Mouse (Mus musculus) midbrain, embryonic 11.5 days (tissue): Measurements from ENCODE around the gene Eif4g3. TPM values are rescaled to one million over a fixed set of nuclear protein-coding genes. Genes with fewer than 3 reads are reported as not detected.

Experiments
- ATAC-seq: fragments of 200-750 bp; cut with Nextera tagmentation; 2 replicates; pipeline ENCODE4 v1.8.0; 2017; ENCODE audit warnings: moderate TSS enrichment, moderate library complexity; ENCODE audit not compliant: low FRiP score
- DNase-seq: peaks from one replicate; pipeline ENCODE4 v3.0.0; 2015; ENCODE audit warnings: low spot score; ENCODE audit errors: missing footprints
- H3K27ac ChIP-seq: fragments of 300-500 bp; sonication (generic); 2 replicates; pipeline ENCODE4 v1.5.1; 2014; ENCODE audit warnings: low read depth, low read length
- H3K27me3 ChIP-seq: fragments of 300-500 bp; sonication (generic); 2 replicates; pipeline ENCODE4 v1.6.1; 2014; ENCODE audit warnings: mild to moderate bottlenecking, low read length, moderate library complexity, mixed read lengths; ENCODE audit not compliant: control insufficient read depth, insufficient read depth
- H3K36me3 ChIP-seq: fragments of 300-500 bp; sonication (generic); 2 replicates; pipeline ENCODE4 v1.6.1; 2014; ENCODE audit warnings: mild to moderate bottlenecking, low read length, moderate library complexity, mixed read lengths; ENCODE audit not compliant: control insufficient read depth, insufficient read depth
- H3K4me1 ChIP-seq: fragments of 300-500 bp; sonication (generic); 2 replicates; pipeline ENCODE4 v1.6.1; 2014; ENCODE audit warnings: low read length; ENCODE audit not compliant: control insufficient read depth, insufficient read depth
- H3K4me2 ChIP-seq: fragments of 300-500 bp; sonication (generic); 2 replicates; pipeline ENCODE4 v1.6.1; 2014; ENCODE audit warnings: mild to moderate bottlenecking, moderate library complexity
- H3K4me3 ChIP-seq: fragments of 300-500 bp; sonication (generic); 2 replicates; pipeline ENCODE4 v1.5.1; 2014; ENCODE audit warnings: low read depth, low read length
- H3K9ac ChIP-seq: fragments of 300-500 bp; sonication (generic); 2 replicates; pipeline ENCODE4 v1.6.1; 2014; ENCODE audit warnings: low read length
- H3K9me3 ChIP-seq: fragments of 300-500 bp; sonication (generic); 2 replicates; pipeline ENCODE4 v1.6.1; 2016; ENCODE audit warnings: low read length; ENCODE audit not compliant: control insufficient read depth
- WGBS: fragments of 180-500 bp; shearing (Covaris S2); extraction: QIAGEN DNeasy Blood & Tissue Kit; methylation state at CpG from one replicate; pipeline ENCODE4 v1.1.7; 2014; 5-methylcytosine and 5-hydroxymethylcytosine counted together
- polyA plus RNA-seq: library from polyadenylated mRNA; unstranded; fragments of >200 nt; fragmentation: Nextera tagmentation; extraction: Ambion mirVana; gene quantifications from 2 replicates; pipeline ENCODE4 v1.2.1, GENCODE M21; 2014

Eif4g3 gene
- polyA plus RNA-seq, 1 experiment from 2014 or later: 41.9 TPM

- no peak for ATAC-seq
- WGBS: 91% methylated on average over 5 of the region's 5 CpGs
- H3K9me3 ChIP-seq: no peaks in the 10 kb centered on the region
- no peak overlapping the region for H3K4me2 ChIP-seq
- DNase-seq: no peak
- no peak overlapping the region for H3K9ac ChIP-seq
- H3K4me1 ChIP-seq: peaks cover 9% of the 10 kb centered on the region
- no peaks in the 10 kb centered on the region for H3K27me3 ChIP-seq
- peaks cover 20% of the 10 kb centered on the region for H3K36me3 ChIP-seq
- H3K4me3 ChIP-seq: no peak overlapping the region
- no peak overlapping the region for H3K27ac ChIP-seq
These were observed 229.6 kb downstream of the Eif4g3 start for GRCm38 (mm10) chr4:138222396-138222795.

GRCm38 (mm10) chr4:138223623-138224022, 230.8 kb downstream of the Eif4g3 start:
- WGBS: 93% methylated on average over 10 of the region's 10 CpGs
- Histone ChIP-seq H3K9me3 (no peaks in the 10 kb centered on the region), H3K4me3 (no peak overlapping the region), H3K4me1 (no peaks in the 10 kb centered on the region; the same call in 1 of the 2 replicates), H3K27me3 (no peaks in the 10 kb centered on the region), H3K27ac (no peak overlapping the region), H3K36me3 (peaks cover 31% of the 10 kb centered on the region), H3K4me2 (no peak overlapping the region), H3K9ac (no peak overlapping the region)
- ATAC-seq: no peak
- DNase-seq: no peak

- Histone ChIP-seq H3K36me3 (peaks cover 15% of the 10 kb centered on the region), H3K4me2 (no peak overlapping the region), H3K27me3 (peaks cover 30% of the 10 kb centered on the region), H3K4me3 (no peak overlapping the region), H3K9me3 (no peaks in the 10 kb centered on the region), H3K9ac (no peak overlapping the region), H3K27ac (no peak overlapping the region), H3K4me1 (peaks cover 24% of the 10 kb centered on the region)
- 82% methylated on average over 27 of the region's 27 CpGs for WGBS
- no peak for DNase-seq
- ATAC-seq: no peak
These were observed 254.2 kb downstream of the Eif4g3 start for GRCm38 (mm10) chr4:138246756-138247665.

- DNase-seq: peak; percentile 95
- Histone ChIP-seq H3K9ac (peak within 1 kb of the TSS; percentile 53), H3K4me2 (peak within 1 kb of the TSS; percentile 98), H3K36me3 (no peaks in the 10 kb centered on the region; the same call in 1 of the 2 replicates), H3K9me3 (no peaks in the 10 kb centered on the region), H3K27ac (no peak within 1 kb of the TSS), H3K27me3 (peaks cover 46% of the 10 kb centered on the region), H3K4me3 (peak within 1 kb of the TSS; percentile 52), H3K4me1 (peaks cover 29% of the 10 kb centered on the region)
- under 1% methylated on average over 65 of the region's 74 CpGs for WGBS
- peak; percentile 90 for ATAC-seq
These were observed 257.5 kb downstream of the Eif4g3 start, which contains the start of the genes Sh2d5 and Kif17 for GRCm38 (mm10) chr4:138250088-138250960. Gene Sh2d5, plus strand, starts transcription at chr4:138250403. Gene Kif17, plus strand, starts transcription at chr4:138250435.

- ATAC-seq: peak; percentile 45
- Histone ChIP-seq H3K36me3 (no peaks in the 10 kb centered on the region), H3K4me2 (peak overlapping the region; percentile 32), H3K27me3 (peaks cover 46% of the 10 kb centered on the region), H3K4me3 (0 out of 2 replicates have a peak overlapping the region, but pooled peaks have one; percentile 9), H3K27ac (no peak overlapping the region), H3K9me3 (no peaks in the 10 kb centered on the region), H3K4me1 (peaks cover 29% of the 10 kb centered on the region), H3K9ac (peak overlapping the region; percentile 36)
- WGBS: 0% methylated on average over 14 of the region's 14 CpGs
- peak; percentile 92 for DNase-seq
These were observed 259.0 kb downstream of the Eif4g3 start for GRCm38 (mm10) chr4:138251819-138252218.

GRCm38 (mm10) chr4:138252231-138252630, 259.4 kb downstream of the Eif4g3 start:
- no peak for ATAC-seq
- H3K9me3 ChIP-seq: no peaks in the 10 kb centered on the region
- peak overlapping the region; percentile 36 for H3K9ac ChIP-seq
- WGBS: 8% methylated on average over 5 of the region's 5 CpGs
- no peaks in the 10 kb centered on the region for H3K36me3 ChIP-seq
- DNase-seq: no peak
- 0 out of 2 replicates have a peak overlapping the region, but pooled peaks have one; percentile 9 for H3K4me3 ChIP-seq
- peaks cover 46% of the 10 kb centered on the region for H3K27me3 ChIP-seq
- peak overlapping the region; percentile 32 for H3K4me2 ChIP-seq
- no peak overlapping the region for H3K27ac ChIP-seq
- peaks cover 29% of the 10 kb centered on the region for H3K4me1 ChIP-seq

- Histone ChIP-seq H3K4me3 (no peak overlapping the region), H3K4me1 (peaks cover 7% of the 10 kb centered on the region), H3K9me3 (no peaks in the 10 kb centered on the region), H3K27me3 (peaks cover 15% of the 10 kb centered on the region), H3K27ac (no peak overlapping the region), H3K4me2 (no peak overlapping the region), H3K36me3 (no peaks in the 10 kb centered on the region), H3K9ac (no peak overlapping the region)
- DNase-seq (no peak), ATAC-seq (no peak)
- WGBS: 84% methylated on average over 22 of the region's 22 CpGs
These were observed 264.4 kb downstream of the Eif4g3 start for GRCm38 (mm10) chr4:138257116-138257687.
